8 mouse cellular contexts compared by ENCODE assay signal in genomic region chr4:152731988-152732387, GRCm38 (mm10).
DNase-seq lines count a peak whose midpoint lies in the region; ATAC-seq and TF ChIP-seq lines count a peak whose summit lies in the region.

No protein-coding gene starts in this region.

- no peaks in the 10 kb centered on the region for H3K79me2 ChIP-seq in heart, adult 2 months (replicated peaks; ENCODE audit: control insufficient read depth, insufficient read depth, low read length)

- H3K9me3 ChIP-seq in forebrain, embryonic 16.5 days (ENCODE audit: control insufficient read depth, low read length) = no peaks in the 10 kb centered on the region; the same call in 1 of the 2 replicates

- intact Hi-C loops in heart, adult 2 months (cut with DNase I) = no loop called here
- intact Hi-C loops in heart, postnatal 14 days (cut with DNase I) = no loop called here

- no peak for TF ChIP-seq POLR2A in heart, adult 2 months (IDR thresholded peaks at IDR 0.05; ENCODE audit: insufficient read depth, low read depth, low read length)

- 75% methylated on average over 10 of the region's 10 CpGs for WGBS in heart, adult 2 months
- 59% methylated on average over 10 of the region's 10 CpGs for WGBS in forebrain, embryonic 16.5 days

- DNase-seq in heart, adult 2 months = no peak
- no peak for DNase-seq in heart, postnatal 14 days
- peak; percentile 16 for DNase-seq in ZHBTc4 (ENCODE audit: low read depth, low spot score)
- peak; percentile 58 for DNase-seq in left cerebral cortex, adult 11 months (ENCODE audit: low spot score)
- DNase-seq in thymus, postnatal 36 days = no peak
- no peak for DNase-seq in Muller cell, postnatal 12 days (ENCODE audit: inconsistent ontology term)
- no peak for DNase-seq in MN1 (ENCODE audit: low spot score)

- no peak overlapping the region for H3K4me2 ChIP-seq in forebrain, embryonic 16.5 days (ENCODE audit: low read length)

- peak; percentile 65 for ATAC-seq in forebrain, embryonic 16.5 days

- no peaks in the 10 kb centered on the region for H3K27me3 ChIP-seq in heart, adult 2 months (ENCODE audit: control insufficient read depth, insufficient read depth, low read length)
- H3K27me3 ChIP-seq in forebrain, embryonic 16.5 days (replicated peaks; ENCODE audit: control insufficient read depth, insufficient read depth, low read length) = no peaks in the 10 kb centered on the region

- H3K4me1 ChIP-seq in heart, adult 2 months (ENCODE audit: control insufficient read depth, insufficient read depth, low read length) = no peaks in the 10 kb centered on the region
- H3K4me1 ChIP-seq in forebrain, embryonic 16.5 days (replicated peaks; ENCODE audit: control insufficient read depth, insufficient read depth, low read length) = 0 out of 2 replicates have a peak, but pooled peaks cover 4% of the 10 kb centered on the region

- TF ChIP-seq CTCF in heart, adult 2 months (IDR thresholded peaks at IDR 0.05) = peak; percentile 31

- H3K9ac ChIP-seq in heart, adult 2 months (ENCODE audit: low read depth, low read length) = no peak overlapping the region
- no peak overlapping the region for H3K9ac ChIP-seq in forebrain, embryonic 16.5 days (replicated peaks; ENCODE audit: low read depth, low read length)

- no peaks in the 10 kb centered on the region for H3K36me3 ChIP-seq in heart, adult 2 months (ENCODE audit: control insufficient read depth, insufficient read depth, low read length)
- no peaks in the 10 kb centered on the region for H3K36me3 ChIP-seq in forebrain, embryonic 16.5 days (ENCODE audit: control insufficient read depth, insufficient read depth)

- TF ChIP-seq EP300 in heart, adult 2 months (IDR thresholded peaks at IDR 0.05; ENCODE audit: insufficient read depth, low read depth, low read length) = no peak

- no peak overlapping the region for H3K27ac ChIP-seq in heart, adult 2 months
- H3K27ac ChIP-seq in forebrain, embryonic 16.5 days (ENCODE audit: low read length) = no peak overlapping the region

- H3K4me3 ChIP-seq in heart, adult 2 months = no peak overlapping the region
- H3K4me3 ChIP-seq in forebrain, embryonic 16.5 days (replicated peaks; ENCODE audit: low read length) = no peak overlapping the region

Comparison
In these comparisons a context has a peak if more than half of its experiments do, and no peak if none do; other contexts are left out.
1. DNase-seq: peak in ZHBTc4 (single experiment) and left cerebral cortex, adult 11 months (single experiment); none in heart, adult 2 months (0 of 2), heart, postnatal 14 days (0 of 2), thymus, postnatal 36 days (0 of 2), Muller cell, postnatal 12 days (single experiment) and MN1 (single experiment).